Mouse (Mus musculus): ENCODE results near the gene Trak1. TPM values are rescaled to one million over a fixed set of nuclear protein-coding genes. Genes with fewer than 3 reads are reported as not detected.

Trak1 gene
- polyA plus RNA-seq (2015; fragmentation: Nextera tagmentation; extraction: Ambion mirVana) = 43.0 and 46.2 TPM in 2 replicates

DNA sequence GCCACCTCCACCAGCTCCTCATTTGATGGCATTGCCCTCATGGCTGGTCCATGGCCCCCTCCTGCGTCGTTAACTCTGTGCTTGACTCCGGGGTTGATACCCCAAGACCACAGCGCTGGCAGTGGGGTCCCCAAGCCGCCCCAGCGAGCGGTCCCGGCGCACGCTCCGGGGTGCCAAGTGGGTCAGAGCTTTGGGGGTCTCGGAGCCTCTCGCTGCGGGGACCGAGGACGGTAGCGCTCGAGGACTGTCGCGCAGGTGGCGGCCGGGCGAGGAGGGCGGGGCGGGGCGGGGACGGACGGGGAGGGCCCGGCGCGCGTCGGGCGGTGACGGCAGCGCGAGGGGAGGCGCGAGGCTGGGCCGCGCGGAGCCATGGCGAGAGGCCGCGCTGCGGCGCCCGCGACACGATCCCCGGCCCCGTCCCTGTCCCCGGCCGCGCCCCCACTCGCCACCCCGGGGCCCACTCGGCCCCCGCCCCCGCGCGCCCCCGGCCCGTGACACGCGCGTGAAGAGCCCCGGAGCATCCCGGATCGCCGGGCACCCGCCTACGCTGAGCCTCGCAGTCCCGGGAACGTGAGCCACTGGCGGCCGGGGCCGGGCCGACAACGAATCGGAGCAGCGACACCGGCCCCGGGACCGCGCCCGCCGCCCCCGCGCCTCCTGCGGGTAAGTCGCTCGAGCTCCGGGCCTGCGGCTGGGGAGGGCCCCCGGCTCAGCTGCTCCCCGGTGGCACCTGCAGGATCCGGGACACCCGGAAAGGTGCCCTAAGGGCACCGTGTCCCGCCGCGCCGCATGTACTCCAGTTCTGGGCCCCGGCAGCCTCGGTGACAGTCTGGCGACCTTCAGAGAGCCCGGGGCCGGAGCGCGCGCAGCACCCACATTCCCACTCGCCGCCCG, at the start of gene Trak1:
Gene Trak1 (plus strand): TSS at position 332 of the 894 bp plus-strand sequence.
- WGBS = under 1% methylated on average over 88 of the region's 116 CpGs
- Histone ChIP-seq H3K4me2 (peak within 1 kb of the TSS; percentile 90), H3K4me3 (peak within 1 kb of the TSS; percentile 89), H3K4me1 (replicated peaks) (peaks cover 42% of the 10 kb centered on the region), H3K9ac (peak within 1 kb of the TSS; percentile 95), H3K27me3 (no peaks in the 10 kb centered on the region), H3K9me3 (no peaks in the 10 kb centered on the region), H3K27ac (peak within 1 kb of the TSS; percentile 80), H3K36me3 (no peaks in the 10 kb centered on the region)
- ATAC-seq (ENCODE audit: low FRiP score) = peak; percentile 86

- Histone ChIP-seq H3K4me3 (no peak overlapping the region), H3K9ac (no peak overlapping the region), H3K4me2 (no peak overlapping the region), H3K4me1 (replicated peaks) (no peaks in the 10 kb centered on the region), H3K27me3 (no peaks in the 10 kb centered on the region), H3K9me3 (no peaks in the 10 kb centered on the region), H3K36me3 (no peaks in the 10 kb centered on the region; the same call in 1 of the 2 replicates), H3K27ac (no peak overlapping the region)
- 68% methylated on average over 12 of the region's 12 CpGs for WGBS
- ATAC-seq (ENCODE audit: low FRiP score) = no peak; the same call in 1 of the 2 replicates
These were observed 49.1 kb upstream of the Trak1 start for GRCm38 (mm10) chr9:121247956-121248775.

- WGBS = 60% methylated on average over 14 of the region's 14 CpGs
These were observed 47.5 kb upstream of the Trak1 start for GRCm38 (mm10) chr9:121249805-121250204.

DNA sequence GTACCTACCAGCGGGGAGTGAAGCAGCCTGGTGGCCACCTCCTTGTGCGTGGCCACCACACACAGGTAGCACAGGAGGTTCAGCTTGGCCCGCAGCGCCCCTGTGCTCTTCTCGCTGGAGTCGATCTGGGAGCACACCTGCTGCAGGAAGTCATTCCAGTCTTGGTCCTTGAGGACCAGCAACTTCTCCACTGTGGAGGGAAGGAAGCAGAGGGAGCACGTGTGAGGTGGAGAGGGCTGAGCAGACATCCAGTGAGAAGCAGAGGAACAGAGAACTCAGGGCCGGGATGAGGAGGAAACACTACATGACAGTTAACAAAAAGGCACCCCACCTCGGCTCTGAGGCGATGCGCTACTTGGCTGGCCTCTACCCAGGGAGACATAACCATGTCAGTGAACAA, 46.4 kb upstream of the Trak1 start:
- H3K27me3 ChIP-seq = no peaks in the 10 kb centered on the region
- H3K9ac ChIP-seq = no peak overlapping the region
- H3K4me3 ChIP-seq = no peak overlapping the region
- peaks cover 5% of the 10 kb centered on the region for H3K36me3 ChIP-seq
- H3K4me1 ChIP-seq (replicated peaks) = no peaks in the 10 kb centered on the region
- no peak for ATAC-seq (ENCODE audit: low FRiP score)
- no peaks in the 10 kb centered on the region for H3K9me3 ChIP-seq
- WGBS = 90% methylated on average over 11 of the region's 11 CpGs
- H3K27ac ChIP-seq = no peak overlapping the region
- H3K4me2 ChIP-seq = no peak overlapping the region

More at GRCm38 (mm10) chr9:121249805-121250204, 47.5 kb upstream of the Trak1 start:
- Histone ChIP-seq H3K9me3 (no peaks in the 10 kb centered on the region), H3K36me3 (peaks cover 2% of the 10 kb centered on the region), H3K4me3 (no peak overlapping the region), H3K27ac (no peak overlapping the region), H3K4me2 (no peak overlapping the region), H3K9ac (no peak overlapping the region), H3K4me1 (replicated peaks) (no peaks in the 10 kb centered on the region), H3K27me3 (no peaks in the 10 kb centered on the region)
- ATAC-seq (ENCODE audit: low FRiP score) = no peak

GRCm38 (mm10) chr9:121253983-121254382, 43.3 kb upstream of the Trak1 start:
- H3K27me3 ChIP-seq = no peaks in the 10 kb centered on the region
- 85% methylated on average over 2 of the region's 2 CpGs for WGBS
- H3K36me3 ChIP-seq = peaks cover 12% of the 10 kb centered on the region
- H3K4me1 ChIP-seq (replicated peaks) = no peaks in the 10 kb centered on the region
- H3K9ac ChIP-seq = no peak overlapping the region
- no peak overlapping the region for H3K4me2 ChIP-seq
- no peak overlapping the region for H3K27ac ChIP-seq
- H3K9me3 ChIP-seq = no peaks in the 10 kb centered on the region
- no peak overlapping the region for H3K4me3 ChIP-seq
- ATAC-seq (ENCODE audit: low FRiP score) = no peak

DNA sequence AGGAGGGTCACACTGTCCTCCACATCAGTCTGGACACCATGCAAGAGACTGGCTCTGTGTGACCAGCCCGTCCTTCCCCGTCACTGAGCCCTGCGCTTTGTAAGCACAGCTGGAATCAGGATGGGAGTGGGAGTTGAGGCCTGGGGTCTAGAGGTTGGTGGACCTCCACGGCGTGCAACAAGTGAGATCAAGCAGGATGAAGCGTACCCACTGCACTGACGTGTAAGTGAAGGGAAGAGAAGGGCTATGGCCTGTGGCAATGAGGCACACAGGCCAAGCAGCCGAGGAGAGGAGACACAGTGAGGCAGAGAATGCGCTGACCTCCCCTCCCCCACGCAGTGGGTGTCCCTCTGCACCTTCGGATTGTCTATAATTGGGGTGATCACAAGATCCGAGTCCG, 42.5 kb upstream of the Trak1 start:
- 93% methylated on average over 13 of the region's 13 CpGs for WGBS
- Histone ChIP-seq H3K4me1 (replicated peaks) (no peaks in the 10 kb centered on the region), H3K9me3 (no peaks in the 10 kb centered on the region), H3K4me3 (no peak overlapping the region), H3K9ac (no peak overlapping the region), H3K4me2 (no peak overlapping the region), H3K36me3 (peaks cover 12% of the 10 kb centered on the region), H3K27me3 (no peaks in the 10 kb centered on the region), H3K27ac (no peak overlapping the region)
- ATAC-seq (ENCODE audit: low FRiP score) = no peak

DNA sequence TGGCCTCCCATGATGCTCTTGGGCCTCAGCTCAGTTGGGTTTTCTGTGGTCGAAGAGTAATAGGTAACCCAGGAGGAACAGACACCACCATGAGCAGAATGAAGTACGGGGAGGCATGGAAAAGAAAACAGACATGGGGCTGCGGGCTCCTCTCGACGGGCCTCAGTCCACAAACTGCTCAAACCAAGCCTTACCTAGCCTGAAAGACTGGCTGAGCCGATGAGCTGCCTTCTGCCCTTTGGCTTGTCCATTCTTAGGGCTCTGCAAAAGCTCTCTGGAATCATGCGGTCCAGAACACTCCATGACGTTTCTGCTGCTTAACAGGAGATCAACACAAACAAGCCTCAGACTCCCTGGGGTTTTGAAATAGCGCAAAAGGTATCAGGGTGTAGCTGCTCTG, 40.2 kb upstream of the Trak1 start:
- no peak overlapping the region for H3K27ac ChIP-seq
- H3K4me2 ChIP-seq = no peak overlapping the region
- H3K36me3 ChIP-seq = peaks cover 22% of the 10 kb centered on the region
- 82% methylated on average over 9 of the region's 9 CpGs for WGBS
- H3K4me1 ChIP-seq (replicated peaks) = no peaks in the 10 kb centered on the region
- ATAC-seq (ENCODE audit: low FRiP score) = no peak
- no peaks in the 10 kb centered on the region for H3K9me3 ChIP-seq
- H3K9ac ChIP-seq = no peak overlapping the region
- no peak overlapping the region for H3K4me3 ChIP-seq
- H3K27me3 ChIP-seq = no peaks in the 10 kb centered on the region

- ATAC-seq (ENCODE audit: low FRiP score) = no peak
These were observed 32.0 kb upstream of the Trak1 start for GRCm38 (mm10) chr9:121265307-121265706.

GRCm38 (mm10) chr9:121271149-121271548, 26.2 kb upstream of the Trak1 start:
- no peak for ATAC-seq (ENCODE audit: low FRiP score)
- H3K9ac ChIP-seq = no peak overlapping the region
- H3K27ac ChIP-seq = no peak overlapping the region
- no peak overlapping the region for H3K4me3 ChIP-seq
- no peaks in the 10 kb centered on the region for H3K36me3 ChIP-seq
- WGBS = 96% methylated on average over 1 of the region's 1 CpGs
- H3K27me3 ChIP-seq = no peaks in the 10 kb centered on the region
- H3K9me3 ChIP-seq = no peaks in the 10 kb centered on the region
- no peaks in the 10 kb centered on the region for H3K4me1 ChIP-seq (replicated peaks)
- no peak overlapping the region for H3K4me2 ChIP-seq

More at GRCm38 (mm10) chr9:121265307-121265706, 32.0 kb upstream of the Trak1 start:
- H3K9me3 ChIP-seq = no peaks in the 10 kb centered on the region
- peaks cover 10% of the 10 kb centered on the region for H3K36me3 ChIP-seq
- no peaks in the 10 kb centered on the region for H3K27me3 ChIP-seq
- H3K4me1 ChIP-seq (replicated peaks) = no peaks in the 10 kb centered on the region
- no peak overlapping the region for H3K9ac ChIP-seq
- 82% methylated on average over 10 of the region's 10 CpGs for WGBS
- H3K4me2 ChIP-seq = no peak overlapping the region
- no peak overlapping the region for H3K27ac ChIP-seq
- no peak overlapping the region for H3K4me3 ChIP-seq

DNA sequence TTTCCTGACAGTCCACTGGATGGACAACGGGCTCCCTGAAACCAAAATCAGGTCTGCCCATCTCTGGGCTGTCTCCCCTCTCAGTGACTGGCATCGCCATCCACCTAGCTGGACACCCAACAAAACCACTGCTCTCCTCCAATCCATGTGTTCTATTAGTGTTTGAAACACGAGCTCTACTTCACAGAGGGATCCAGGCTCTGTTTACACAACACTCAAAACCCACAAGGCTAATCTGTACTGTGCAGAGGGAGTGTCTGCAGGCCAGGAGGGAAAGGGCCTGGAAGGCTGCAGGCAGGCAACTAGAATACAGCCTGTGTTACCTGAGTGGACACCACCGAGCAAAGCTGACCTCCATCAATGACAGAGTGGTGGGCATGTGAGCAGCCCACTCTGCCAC, 25.7 kb upstream of the Trak1 start:
- ATAC-seq (ENCODE audit: low FRiP score) = no peak
- no peak overlapping the region for H3K4me2 ChIP-seq
- H3K9me3 ChIP-seq = no peaks in the 10 kb centered on the region
- no peaks in the 10 kb centered on the region for H3K36me3 ChIP-seq
- no peaks in the 10 kb centered on the region for H3K27me3 ChIP-seq
- WGBS = 80% methylated on average over 4 of the region's 4 CpGs
- H3K4me1 ChIP-seq (replicated peaks) = peaks cover 3% of the 10 kb centered on the region; the same call in 1 of the 2 replicates
- H3K27ac ChIP-seq = no peak overlapping the region
- H3K9ac ChIP-seq = no peak overlapping the region
- no peak overlapping the region for H3K4me3 ChIP-seq

DNA sequence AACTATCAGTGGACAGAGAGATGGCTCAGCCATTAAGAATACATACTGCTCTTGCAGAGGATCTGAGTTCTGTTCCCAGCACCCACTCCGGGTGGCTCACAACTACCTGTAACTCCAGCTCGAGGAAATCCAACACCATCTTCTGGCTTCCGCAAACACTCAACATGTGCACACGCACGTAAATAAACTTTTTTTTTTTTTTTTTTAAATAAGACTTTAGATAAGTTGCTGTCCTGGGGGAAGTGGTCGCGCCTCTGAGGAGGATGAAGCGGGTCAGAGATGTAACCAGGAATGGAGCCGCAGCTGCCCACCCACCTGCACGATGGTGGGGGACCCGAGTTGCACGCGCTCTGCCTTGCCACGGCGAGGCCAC, 20.6 kb upstream of the Trak1 start:
- peak overlapping the region; percentile 79 for H3K9ac ChIP-seq
- no peak for ATAC-seq (ENCODE audit: low FRiP score)
- H3K4me2 ChIP-seq = peak overlapping the region; percentile 83
- H3K36me3 ChIP-seq = no peaks in the 10 kb centered on the region
- peaks cover 16% of the 10 kb centered on the region for H3K4me1 ChIP-seq (replicated peaks)
- 19% methylated on average over 15 of the region's 15 CpGs for WGBS
- peak overlapping the region; percentile 87; the same call in 1 of the 2 replicates for H3K27ac ChIP-seq
- no peaks in the 10 kb centered on the region for H3K27me3 ChIP-seq
- H3K9me3 ChIP-seq = no peaks in the 10 kb centered on the region
- H3K4me3 ChIP-seq = peak overlapping the region; percentile 65
